8 mouse cellular contexts compared by ENCODE assay signal in genomic region chr6:86371950-86372516, GRCm38 (mm10). TPM values are rescaled to one million over a fixed set of nuclear protein-coding genes. Genes with fewer than 3 reads are reported as not detected.
DNase-seq lines count a peak whose midpoint lies in the region; ATAC-seq and TF ChIP-seq lines count a peak whose summit lies in the region.

No protein-coding gene starts in this region.

- no peak for DNase-seq in gastrocnemius, adult 2 months
- no peak for DNase-seq in gastrocnemius, adult 18-20 months (ENCODE audit: low spot score)
- peak; percentile 48 for DNase-seq in 416B (ENCODE audit: low read depth)
- no peak for DNase-seq in frontal cortex, adult 2 months (ENCODE audit: extremely low spot score in 1 of 2, low spot score in 1 of 2)
- DNase-seq in right cerebral cortex, postnatal 14 days = no peak

- intact Hi-C loops in gastrocnemius, adult 2 months (cut with DNase I) = no loop called here

- peaks cover 19% of the 10 kb centered on the region for H3K36me3 ChIP-seq in embryonic facial prominence, embryonic 15.5 days
- H3K36me3 ChIP-seq in liver, embryonic 12.5 days = peaks cover 59% of the 10 kb centered on the region

- H3K27me3 ChIP-seq in embryonic facial prominence, embryonic 15.5 days = no peaks in the 10 kb centered on the region
- no peaks in the 10 kb centered on the region for H3K27me3 ChIP-seq in liver, embryonic 12.5 days (replicated peaks)

- H3K9me3 ChIP-seq in embryonic facial prominence, embryonic 15.5 days (replicated peaks) = no peaks in the 10 kb centered on the region
- no peaks in the 10 kb centered on the region for H3K9me3 ChIP-seq in liver, embryonic 12.5 days (replicated peaks)

- H3K9ac ChIP-seq in embryonic facial prominence, embryonic 15.5 days = peak overlapping the region; percentile 76
- H3K9ac ChIP-seq in liver, embryonic 12.5 days = peak overlapping the region; percentile 86

- H3K4me2 ChIP-seq in embryonic facial prominence, embryonic 15.5 days (replicated peaks) = peak overlapping the region; percentile 77
- H3K4me2 ChIP-seq in liver, embryonic 12.5 days = peak overlapping the region; percentile 85

- H3K27ac ChIP-seq in gastrocnemius, adult 2 months = peak overlapping the region; percentile 94
- H3K27ac ChIP-seq in embryonic facial prominence, embryonic 15.5 days (replicated peaks) = peak overlapping the region; percentile 91; the same call in 1 of the 2 replicates
- H3K27ac ChIP-seq in liver, embryonic 12.5 days = peak overlapping the region; percentile 26; the same call in 1 of the 2 replicates

- ATAC-seq in embryonic facial prominence, embryonic 15.5 days (ENCODE audit: insufficient number of reproducible peaks, low FRiP score, low TSS enrichment, low read depth) = no peak
- ATAC-seq in liver, embryonic 12.5 days = no peak
- ATAC-seq in erythroid progenitor cell, adult 5-6 weeks (replicated peaks; ENCODE audit: low FRiP score, poor library complexity, severe bottlenecking) = no peak

- peak overlapping the region; percentile 80 for H3K4me3 ChIP-seq in gastrocnemius, adult 2 months
- peak overlapping the region; percentile 88 for H3K4me3 ChIP-seq in embryonic facial prominence, embryonic 15.5 days (replicated peaks)
- peak overlapping the region; percentile 94 for H3K4me3 ChIP-seq in liver, embryonic 12.5 days

- peaks cover 18% of the 10 kb centered on the region for H3K4me1 ChIP-seq in embryonic facial prominence, embryonic 15.5 days
- peaks cover 46% of the 10 kb centered on the region for H3K4me1 ChIP-seq in liver, embryonic 12.5 days

- no peak for TF ChIP-seq CTCF in gastrocnemius, adult 2 months (IDR thresholded peaks at IDR 0.05)

- 3% methylated on average over 12 of the region's 12 CpGs for WGBS in embryonic facial prominence, embryonic 15.5 days
- 2% methylated on average over 12 of the region's 12 CpGs for WGBS in liver, embryonic 12.5 days (ENCODE audit: insufficient replicate concordance)

RNA-seq across cellular contexts. Expression of gene Snrpg, which starts 0.9 kb away (rescaled TPM):
- total RNA-seq in gastrocnemius, adult 2 months (2021) = 10 to 100 TPM; 23.3 to 37.8 TPM
- total RNA-seq in gastrocnemius, adult 18-20 months (2021) = 10 to 100 TPM; 27.9 to 31.6 TPM
- 489 and 522 TPM in 2 replicates for polyA plus RNA-seq in embryonic facial prominence, embryonic 15.5 days (2015; fragmentation: Nextera tagmentation; extraction: Ambion mirVana)
- 493 and 510 TPM in 2 replicates for polyA plus RNA-seq in liver, embryonic 12.5 days (2016; fragmentation: Nextera tagmentation; extraction: Ambion mirVana)
- 62.4 and 65.0 TPM in 2 replicates for polyA plus RNA-seq in frontal cortex, adult 2 months (2012; rRNA removed)
- total RNA-seq in erythroid progenitor cell, adult 5-6 weeks (2015; ENCODE audit: low replicate concordance) = 215 and 223 TPM in 2 replicates
- 5.6 and 62.1 TPM in 2 replicates for total RNA-seq in erythroid progenitor cell, adult 5-6 weeks (2017; ENCODE audit: low replicate concordance)

RNA-seq across cellular contexts. Expression of gene Fam136a, which starts 6.6 kb away (rescaled TPM):
- 10 to 100 TPM; 11.7 to 17.6 TPM for total RNA-seq in gastrocnemius, adult 2 months (2021)
- total RNA-seq in gastrocnemius, adult 18-20 months (2021) = 10 to 100 TPM; 11.3 to 12.6 TPM
- polyA plus RNA-seq in embryonic facial prominence, embryonic 15.5 days (2015; fragmentation: Nextera tagmentation; extraction: Ambion mirVana) = 99.5 and 104 TPM in 2 replicates
- 104 and 111 TPM in 2 replicates for polyA plus RNA-seq in liver, embryonic 12.5 days (2016; fragmentation: Nextera tagmentation; extraction: Ambion mirVana)
- polyA plus RNA-seq in frontal cortex, adult 2 months (2012; rRNA removed) = 25.9 and 33.8 TPM in 2 replicates
- 2.9 and 3.4 TPM in 2 replicates for total RNA-seq in erythroid progenitor cell, adult 5-6 weeks (2015; ENCODE audit: low replicate concordance)
- total RNA-seq in erythroid progenitor cell, adult 5-6 weeks (2017; ENCODE audit: low replicate concordance) = 0.68 and 6.3 TPM in 2 replicates

RNA-seq across cellular contexts. Expression of gene Pcyox1, which starts 24.9 kb away (rescaled TPM):
- total RNA-seq in gastrocnemius, adult 2 months (2021) = 10 to 100 TPM; 49.7 to 50.8 TPM
- total RNA-seq in gastrocnemius, adult 18-20 months (2021) = 10 to 100 TPM; 50.6 to 54.0 TPM
- polyA plus RNA-seq in embryonic facial prominence, embryonic 15.5 days (2015; fragmentation: Nextera tagmentation; extraction: Ambion mirVana) = 96.3 and 102 TPM in 2 replicates
- 41.5 and 45.9 TPM in 2 replicates for polyA plus RNA-seq in liver, embryonic 12.5 days (2016; fragmentation: Nextera tagmentation; extraction: Ambion mirVana)
- 57.1 and 69.2 TPM in 2 replicates for polyA plus RNA-seq in frontal cortex, adult 2 months (2012; rRNA removed)
- total RNA-seq in erythroid progenitor cell, adult 5-6 weeks (2015; ENCODE audit: low replicate concordance) = 10.9 and 15.1 TPM in 2 replicates
- 8.0 and 8.5 TPM in 2 replicates for total RNA-seq in erythroid progenitor cell, adult 5-6 weeks (2017; ENCODE audit: low replicate concordance)

RNA-seq across cellular contexts. Expression of gene Tia1, which starts 32.0 kb away (rescaled TPM):
- 10 to 100 TPM; 20.7 to 22.7 TPM for total RNA-seq in gastrocnemius, adult 2 months (2021)
- 10 to 100 TPM; 19.2 to 20.9 TPM for total RNA-seq in gastrocnemius, adult 18-20 months (2021)
- 170 and 185 TPM in 2 replicates for polyA plus RNA-seq in embryonic facial prominence, embryonic 15.5 days (2015; fragmentation: Nextera tagmentation; extraction: Ambion mirVana)
- polyA plus RNA-seq in liver, embryonic 12.5 days (2016; fragmentation: Nextera tagmentation; extraction: Ambion mirVana) = 45.2 and 46.2 TPM in 2 replicates
- polyA plus RNA-seq in frontal cortex, adult 2 months (2012; rRNA removed) = 163 and 204 TPM in 2 replicates
- total RNA-seq in erythroid progenitor cell, adult 5-6 weeks (2015; ENCODE audit: low replicate concordance) = 42.5 and 59.5 TPM in 2 replicates
- total RNA-seq in erythroid progenitor cell, adult 5-6 weeks (2017; ENCODE audit: low replicate concordance) = 32.9 and 39.7 TPM in 2 replicates

RNA-seq across cellular contexts. Expression of gene Gm44790, which starts 54.4 kb away (rescaled TPM):
- under 1 TPM in 1 of 2 experiments, not detected in 1; 0.53 TPM for total RNA-seq in gastrocnemius, adult 2 months (2021)
- not detected for total RNA-seq in gastrocnemius, adult 18-20 months (2021)
- not detected in 2 replicates for polyA plus RNA-seq in embryonic facial prominence, embryonic 15.5 days (2015; fragmentation: Nextera tagmentation; extraction: Ambion mirVana)
- polyA plus RNA-seq in liver, embryonic 12.5 days (2016; fragmentation: Nextera tagmentation; extraction: Ambion mirVana) = not detected in 2 replicates
- 0.82 and 1.1 TPM in 2 replicates for polyA plus RNA-seq in frontal cortex, adult 2 months (2012; rRNA removed)
- 2.5 TPM in 1 of 2 replicates, not detected in the other for total RNA-seq in erythroid progenitor cell, adult 5-6 weeks (2015; ENCODE audit: low replicate concordance)
- total RNA-seq in erythroid progenitor cell, adult 5-6 weeks (2017; ENCODE audit: low replicate concordance) = not detected in 2 replicates

Comparison
In these comparisons a context has a peak if more than half of its experiments do, and no peak if none do; other contexts are left out.
1. H3K27ac ChIP-seq: peak in every context shown above with its lines; median percentile 94 in gastrocnemius, adult 2 months; 91 in embryonic facial prominence, embryonic 15.5 days; 26 in liver, embryonic 12.5 days.